Mouse (Mus musculus) left cerebral cortex, adult 8-10 months (tissue): ENCODE data around the gene Spata21. TPM values are rescaled to one million over a fixed set of nuclear protein-coding genes. Genes with fewer than 3 reads are reported as not detected.

Experiments used
- DNase-seq, 2 experiments: peaks; one replicate each; pipeline ENCODE4 v3.0.0; 2022; ENCODE audit warnings: low spot score in 2 of 2
- total RNA-seq, 4 experiments: library from RNA; stranded (reverse); gene quantifications; 2 replicates each; pipeline ENCODE4 v1.2.4; 2022

The Spata21 gene
- total RNA-seq, 4 experiments from 2014 or later: 0.24 to 0.30 (median 0.29) TPM

DNA sequence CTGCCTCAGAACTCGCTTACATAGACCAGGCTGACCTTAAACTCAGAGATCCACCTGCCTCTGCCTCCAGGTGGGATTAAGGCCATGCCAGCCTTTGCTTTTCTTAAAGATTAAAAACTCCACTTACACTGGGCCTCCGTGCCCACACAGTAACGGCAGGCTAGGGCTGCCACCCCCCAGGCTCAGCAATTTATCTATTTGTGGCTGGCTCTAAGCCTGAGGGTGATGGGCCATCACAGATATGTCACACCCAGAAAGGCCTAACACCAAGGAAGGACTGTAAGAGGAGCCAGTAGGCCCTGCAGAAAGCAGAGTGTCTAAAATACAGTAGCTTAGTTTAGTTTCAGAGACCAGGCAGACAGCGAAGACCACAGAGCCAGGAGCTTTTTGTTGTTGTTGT, 14.0 kb upstream of the Spata21 start:
- no peak for DNase-seq

DNA sequence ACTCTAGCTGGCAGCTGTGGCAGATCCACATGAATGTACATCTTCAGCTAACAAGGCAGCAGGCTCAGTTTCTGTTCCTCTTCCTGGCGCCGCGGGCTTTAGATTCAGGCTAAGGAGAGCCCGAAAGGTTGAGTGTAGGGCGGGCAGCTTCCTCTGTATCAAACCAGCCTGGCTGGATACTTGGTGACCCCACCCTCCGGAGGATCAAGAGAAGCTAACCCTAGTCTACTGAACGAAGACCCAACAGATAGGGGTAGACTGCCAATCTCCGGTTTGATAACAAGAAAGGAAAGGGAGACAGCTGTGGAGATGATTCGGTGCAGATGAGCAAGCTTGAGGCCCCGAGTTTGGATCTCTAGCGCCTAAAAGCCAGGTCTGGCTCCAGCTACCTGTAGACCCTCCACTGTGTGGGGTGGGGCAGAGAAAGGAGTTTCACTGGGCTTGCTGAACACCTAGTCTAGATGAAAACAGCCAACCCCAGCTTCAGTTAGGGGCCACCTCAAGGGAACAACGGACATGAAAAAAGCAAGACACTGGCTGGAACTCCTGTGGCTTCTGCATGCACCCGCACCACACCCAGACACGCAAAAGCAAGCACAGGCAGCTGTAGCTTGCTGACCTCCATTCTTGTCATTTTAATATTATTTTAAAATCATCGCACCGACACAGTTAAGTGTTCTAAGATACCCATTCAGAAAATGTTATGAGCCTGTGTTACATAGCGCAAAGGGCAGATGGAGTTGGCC, 11.2 kb upstream of the Spata21 start:
- DNase-seq: no peak

DNA sequence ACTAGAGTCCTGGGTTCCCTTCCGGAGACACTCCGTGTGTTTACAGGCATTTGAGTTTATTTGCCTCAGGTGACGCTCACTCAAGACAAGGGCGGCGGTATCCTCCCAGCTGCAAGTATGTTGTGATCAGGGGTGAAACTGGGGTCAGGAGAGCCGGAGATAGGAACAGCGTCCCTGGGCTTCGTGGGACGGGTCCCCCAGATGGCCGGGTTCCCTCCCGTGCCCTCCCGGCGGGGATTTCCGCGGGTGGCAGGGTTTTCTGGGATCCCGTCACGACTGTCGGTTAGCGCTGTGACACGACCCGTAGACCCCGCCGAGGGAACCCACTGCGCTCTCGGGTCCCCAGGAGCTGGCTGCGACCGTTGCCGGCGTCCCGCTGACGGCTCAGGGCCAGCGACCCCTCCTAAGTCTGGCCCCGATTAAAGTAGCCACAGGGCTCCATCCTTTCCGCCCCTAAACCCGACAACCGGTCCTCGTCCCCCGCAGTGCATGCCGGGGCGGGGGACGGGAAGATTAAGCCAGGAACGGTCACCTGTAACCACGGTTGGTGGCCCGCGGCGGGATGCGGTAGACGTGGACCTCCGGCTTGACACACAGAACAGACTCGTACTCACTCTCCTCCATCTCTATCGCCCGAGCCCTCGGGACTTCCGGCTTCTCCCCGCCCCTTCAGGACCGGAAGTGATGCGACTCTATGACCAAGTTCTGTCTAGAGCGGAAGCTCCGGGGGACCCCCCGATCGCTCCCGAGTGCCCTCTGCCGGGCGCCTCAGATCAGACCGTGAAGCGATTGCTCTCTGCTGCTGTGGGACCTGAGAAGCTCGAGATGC, 10.2 kb upstream of the Spata21 start, which contains the start of gene Necap2:
Gene Necap2, minus strand, starts transcription at position 677 of the 829 bp plus-strand sequence.
- peak; percentile 88 to 89 for DNase-seq

DNA sequence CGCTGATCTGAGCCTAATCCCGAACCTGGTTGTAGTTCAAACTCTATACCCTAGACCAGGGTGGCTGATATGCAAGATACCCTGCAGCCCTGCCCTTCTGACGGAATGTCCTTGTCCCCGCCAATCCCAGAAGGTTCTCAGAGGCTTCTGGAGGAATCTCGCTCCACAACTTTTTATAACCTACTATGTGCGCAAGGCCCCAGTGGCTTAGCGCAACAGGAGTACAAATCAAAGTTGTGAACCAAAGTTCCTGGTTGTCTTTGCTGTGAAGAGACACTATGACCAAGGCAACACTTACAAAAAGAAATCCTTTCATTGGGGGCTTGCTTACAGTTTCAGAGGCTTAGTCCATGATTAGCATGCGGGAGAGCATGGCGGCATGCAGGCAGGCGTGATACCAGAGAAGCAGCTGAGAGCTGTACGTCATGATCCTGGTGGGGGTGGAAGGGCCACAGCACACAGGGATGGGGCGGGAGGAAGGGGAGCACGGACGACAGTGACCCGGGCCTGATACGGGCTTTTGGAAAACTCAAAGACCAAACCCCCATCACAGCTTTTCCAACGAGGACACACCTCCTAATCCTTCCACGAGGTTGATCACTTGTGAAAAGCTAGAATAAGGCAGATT, 9.5 kb upstream of the Spata21 start:
- no peak for DNase-seq

DNA sequence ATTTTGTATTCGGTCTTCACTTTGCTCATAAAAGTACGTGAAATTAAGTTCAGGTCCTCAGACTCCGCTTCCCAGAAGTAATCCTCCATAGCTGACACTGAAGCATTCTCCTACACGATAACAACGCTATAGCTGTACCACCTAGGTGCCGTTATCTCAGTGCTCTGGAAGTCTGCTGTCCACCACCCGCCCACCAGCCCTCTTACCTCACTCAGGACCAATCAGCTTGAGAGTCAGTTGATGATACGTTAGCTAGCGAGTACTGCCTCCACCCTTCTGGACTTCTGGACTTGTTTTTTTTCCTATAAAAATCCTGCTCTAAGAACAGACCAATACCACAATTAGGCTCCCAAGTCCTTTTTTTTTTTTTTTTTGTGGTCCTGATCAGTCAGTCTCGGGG, 1.3 kb upstream of the Spata21 start:
- no peak for DNase-seq

DNA sequence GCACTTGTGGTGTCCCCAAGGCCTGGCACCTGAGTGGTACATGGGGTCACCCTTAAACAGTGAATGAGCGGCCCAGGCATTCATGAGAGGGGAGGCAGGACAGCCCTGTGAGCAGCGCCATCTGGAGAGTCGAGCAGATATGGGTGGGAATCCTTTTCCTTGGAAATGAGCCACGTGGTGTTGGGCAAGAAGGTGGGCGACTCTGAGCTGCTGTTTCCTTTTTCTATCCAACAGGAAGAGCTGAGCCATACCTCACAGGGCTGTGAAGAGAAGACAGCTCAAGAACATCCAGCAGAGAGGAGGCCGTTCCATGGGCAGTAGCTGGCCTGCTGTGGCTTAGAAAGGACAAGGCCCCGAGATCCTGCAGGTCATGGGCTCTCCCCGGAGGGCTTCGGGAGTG, 581 bp downstream of the Spata21 start:
- no peak for DNase-seq

DNA sequence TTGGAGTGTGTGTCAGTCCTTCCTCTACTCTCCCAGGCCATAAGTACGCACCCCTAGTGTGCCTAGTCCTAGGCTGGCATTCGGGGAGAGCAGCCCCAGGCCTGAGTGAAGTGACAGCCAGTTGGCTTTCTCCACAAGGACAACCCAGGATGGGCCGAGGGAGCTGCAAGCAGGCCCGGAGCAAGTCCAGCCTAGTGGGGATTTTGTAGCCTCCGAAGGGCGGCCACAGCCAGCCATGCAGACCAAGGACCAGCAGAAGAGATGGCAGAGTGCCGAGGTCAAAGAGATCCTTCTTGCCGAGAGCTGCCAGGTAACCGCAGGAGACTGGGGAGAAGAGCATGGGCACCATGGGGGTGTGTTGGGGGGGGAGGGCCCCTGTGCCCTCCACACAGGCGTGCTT, 6.9 kb downstream of the Spata21 start:
- no peak for DNase-seq

DNA sequence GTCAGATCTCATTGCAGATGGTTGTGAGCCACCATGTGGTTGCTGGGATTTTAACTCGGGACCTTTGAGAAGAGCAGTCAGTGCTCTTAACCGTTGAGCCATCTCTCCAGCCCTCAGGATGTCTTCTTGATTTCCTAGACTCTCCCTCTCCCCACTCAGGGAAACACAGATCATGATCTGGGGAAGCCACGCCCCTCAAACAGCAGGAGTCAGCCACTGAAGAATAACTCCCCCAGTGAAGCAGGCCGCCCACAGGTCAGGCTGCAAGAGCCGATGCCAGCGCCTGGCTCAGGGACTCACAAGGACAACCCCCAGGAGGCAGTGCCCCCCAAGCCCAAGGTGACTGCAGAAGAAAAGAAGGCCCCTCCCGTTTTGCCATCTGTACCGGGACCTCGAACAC, 8.6 kb downstream of the Spata21 start:
- DNase-seq: no peak

DNA sequence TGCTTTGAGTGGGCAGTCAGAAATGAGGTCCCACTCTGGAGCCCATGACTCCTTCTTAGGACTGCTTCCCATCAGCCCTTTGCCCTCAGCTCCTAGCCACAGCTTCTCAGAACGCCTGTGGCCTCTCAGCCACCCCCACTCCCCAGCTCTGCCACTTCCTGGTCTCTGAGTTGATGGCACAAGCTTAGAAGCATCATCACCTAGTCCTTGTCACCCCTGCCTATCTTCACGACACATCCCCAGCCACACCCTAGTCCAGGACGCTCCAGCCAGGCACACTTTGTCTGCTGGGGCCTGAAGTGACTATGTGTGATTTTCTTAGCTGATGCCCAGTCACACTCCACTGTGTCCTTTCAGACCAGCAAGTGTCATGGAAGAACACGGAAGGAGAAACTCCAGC, 10.8 kb downstream of the Spata21 start:
- no peak for DNase-seq

DNA sequence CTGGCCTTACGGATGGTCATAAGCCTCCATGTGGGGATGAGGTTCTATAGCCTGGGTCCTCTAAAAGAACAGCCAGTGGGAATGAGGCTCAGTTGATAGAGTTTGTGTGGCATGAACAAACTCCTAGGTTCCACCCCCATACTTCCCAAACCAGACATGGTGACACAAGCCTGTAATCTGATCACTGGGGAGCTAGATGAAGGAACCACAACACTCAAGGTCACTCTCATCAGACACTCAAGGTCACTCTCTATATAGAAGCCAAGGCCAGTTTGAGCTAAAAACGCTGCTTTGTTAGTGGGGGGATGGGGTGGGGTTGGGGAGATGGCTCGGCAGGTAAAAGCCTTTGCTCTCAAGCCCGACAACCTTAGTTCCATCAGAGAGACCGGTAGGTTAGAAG, 11.8 kb downstream of the Spata21 start:
- no peak for DNase-seq

DNA sequence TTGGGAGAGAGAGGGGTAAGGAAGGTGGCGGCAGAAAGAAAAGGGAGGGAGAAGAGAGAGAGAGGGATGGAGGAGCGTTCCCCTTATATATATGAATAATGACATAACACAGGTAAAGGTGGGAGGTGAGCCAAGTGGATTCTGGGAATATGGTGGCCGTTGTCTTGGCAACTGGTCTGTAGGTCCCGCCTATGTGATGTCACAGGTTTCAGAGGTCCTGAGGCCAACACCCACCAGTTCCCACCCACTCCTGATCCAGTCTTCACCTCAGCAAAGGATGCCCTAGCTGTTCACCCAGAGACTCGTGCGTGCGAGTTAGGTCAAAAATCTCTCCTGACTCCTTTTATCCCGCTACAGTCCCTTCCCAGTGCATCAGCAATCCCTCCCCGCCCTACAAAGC, 13.2 kb downstream of the Spata21 start:
- no peak for DNase-seq

DNA sequence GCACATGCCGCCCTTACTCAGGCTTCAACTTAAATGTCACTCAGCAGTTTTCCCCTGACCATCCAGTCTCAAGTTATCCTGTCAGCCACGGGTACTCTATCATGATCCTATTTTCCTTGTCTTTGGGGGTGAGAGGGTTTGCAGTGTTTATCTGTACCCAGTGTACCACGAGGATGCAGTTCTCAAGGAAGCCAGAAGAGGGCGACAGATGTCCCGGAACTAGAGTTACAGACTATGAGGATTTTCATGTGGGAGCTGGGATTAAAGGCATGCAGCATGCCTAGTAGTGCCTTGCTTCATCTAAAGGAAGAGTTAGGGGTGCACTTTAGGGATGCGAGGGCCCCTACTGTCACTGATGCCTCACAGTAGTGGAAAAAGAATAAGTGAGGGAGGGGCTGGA, 13.7 kb downstream of the Spata21 start:
- no peak for DNase-seq

DNA sequence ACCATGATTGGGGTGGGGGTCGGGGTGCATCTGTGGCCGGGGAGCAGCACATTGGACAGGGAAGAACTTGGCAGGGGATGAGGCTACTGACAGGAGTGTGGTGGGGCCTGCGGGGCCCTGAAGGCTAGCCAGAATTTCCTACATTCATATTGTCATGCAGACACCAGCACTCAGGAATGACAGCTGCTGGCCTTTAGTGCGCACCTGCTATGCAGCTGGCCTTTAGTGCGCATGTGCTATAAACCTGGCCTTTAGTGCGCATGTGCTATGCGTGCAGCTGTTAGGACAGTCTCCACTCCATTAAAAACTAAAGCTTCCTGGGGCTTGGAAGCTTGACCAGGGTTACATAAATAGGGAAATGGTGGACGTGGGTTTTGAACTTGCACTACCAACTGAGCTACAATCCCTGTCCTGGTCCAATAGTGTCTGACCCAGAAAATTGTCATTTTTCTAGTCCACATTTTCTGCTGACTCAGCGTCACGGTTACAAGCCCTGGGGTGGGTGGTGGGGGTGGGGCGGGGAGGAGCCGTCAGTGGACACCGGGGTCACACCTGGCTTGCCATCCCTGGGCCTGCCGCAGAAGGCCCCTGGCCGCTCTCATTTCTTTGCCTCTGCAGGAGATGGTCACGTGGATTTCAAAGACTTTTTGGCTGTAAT, 18.5 kb downstream of the Spata21 start:
- no peak for DNase-seq

DNA sequence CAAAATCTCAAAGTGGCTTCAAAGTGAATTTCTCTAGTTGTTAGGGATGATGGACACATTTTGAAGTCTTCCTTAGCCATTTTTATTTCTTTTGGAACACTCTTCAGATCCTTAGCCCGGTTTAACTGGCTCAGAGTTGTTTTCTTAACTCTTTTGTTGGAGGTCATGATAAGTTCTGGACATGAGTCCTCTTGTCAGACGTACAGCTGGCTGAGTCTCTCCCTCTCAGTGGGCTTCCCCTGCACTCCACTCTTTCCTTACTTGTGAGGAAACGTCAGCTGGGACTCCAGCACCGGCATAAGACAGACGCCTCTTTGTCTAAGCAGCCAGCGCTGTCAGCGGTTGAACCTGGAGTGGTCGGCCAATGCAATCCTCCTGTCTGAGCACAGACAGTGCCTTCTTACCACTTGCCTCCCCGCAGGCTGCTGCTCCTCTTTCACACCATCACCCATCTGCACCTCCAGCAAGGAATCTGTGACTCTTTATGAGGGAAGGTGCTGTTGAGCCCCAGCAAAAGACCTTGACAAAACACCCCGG, 20.1 kb downstream of the Spata21 start:
- no peak for DNase-seq

DNA sequence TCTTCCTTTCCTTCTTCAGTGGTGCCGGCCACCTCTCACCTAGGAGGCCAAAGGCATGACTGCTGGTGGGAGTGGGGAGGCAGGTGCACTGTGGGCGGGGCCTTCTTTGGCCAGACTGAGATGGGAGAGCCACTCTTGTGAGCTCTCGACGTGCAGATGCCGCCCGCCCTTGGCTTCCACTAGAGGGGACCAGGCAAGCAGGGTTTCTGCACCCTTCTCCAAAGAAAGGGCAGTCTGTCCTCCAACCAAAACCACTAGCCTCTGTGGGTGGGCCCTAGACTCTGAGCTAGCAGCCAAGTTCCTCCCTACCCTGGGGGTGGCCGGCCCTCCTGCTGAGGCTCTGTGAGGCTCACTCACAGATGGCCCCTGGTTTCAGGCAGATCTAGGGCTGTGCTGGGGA, 25.7 kb downstream of the Spata21 start:
- DNase-seq: no peak

DNA sequence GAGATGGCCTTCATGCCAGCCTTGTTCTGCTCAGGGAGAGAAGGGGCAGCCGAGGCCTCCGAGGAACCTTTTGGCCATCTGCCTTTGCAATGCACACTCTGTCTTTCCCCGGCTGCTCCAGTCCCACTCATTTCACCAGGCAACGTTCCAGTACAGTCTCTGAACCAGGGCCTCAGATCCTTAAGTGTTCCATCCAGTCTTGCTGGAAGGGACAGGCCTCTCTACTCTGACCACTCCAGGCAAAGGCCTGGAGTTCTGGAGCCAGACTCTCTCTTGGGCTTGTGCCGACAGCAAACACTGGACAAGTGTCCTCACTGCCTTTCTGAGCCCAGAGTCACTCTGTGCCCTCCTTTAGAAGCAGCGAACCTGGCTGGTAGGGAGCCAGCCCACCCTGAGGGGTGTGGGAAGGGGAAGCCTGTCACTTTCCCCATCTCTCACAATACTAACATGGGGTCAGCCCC, 26.4 kb downstream of the Spata21 start:
- DNase-seq: peak in 1 of 2 experiments; percentile 48

DNA sequence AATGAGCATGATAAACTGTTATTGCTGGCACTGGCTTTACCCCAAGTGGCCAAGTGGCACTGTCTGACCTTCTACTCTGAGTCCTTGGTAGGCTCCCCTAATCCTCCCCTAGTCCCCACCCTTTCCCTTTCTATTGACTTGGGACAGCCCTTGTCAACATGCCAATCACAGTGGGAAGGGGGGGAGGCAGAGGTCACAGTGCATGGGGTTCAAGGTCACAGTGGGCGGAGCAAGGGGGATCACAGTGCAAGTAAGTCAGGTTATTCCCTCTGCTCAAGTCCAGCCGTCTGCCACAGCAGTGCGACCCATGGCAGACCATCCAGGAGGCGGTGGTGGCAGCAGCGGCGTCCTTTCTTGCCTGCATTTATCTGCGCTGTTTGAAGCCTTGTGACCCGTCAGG, 27.3 kb downstream of the Spata21 start:
- DNase-seq: no peak

DNA sequence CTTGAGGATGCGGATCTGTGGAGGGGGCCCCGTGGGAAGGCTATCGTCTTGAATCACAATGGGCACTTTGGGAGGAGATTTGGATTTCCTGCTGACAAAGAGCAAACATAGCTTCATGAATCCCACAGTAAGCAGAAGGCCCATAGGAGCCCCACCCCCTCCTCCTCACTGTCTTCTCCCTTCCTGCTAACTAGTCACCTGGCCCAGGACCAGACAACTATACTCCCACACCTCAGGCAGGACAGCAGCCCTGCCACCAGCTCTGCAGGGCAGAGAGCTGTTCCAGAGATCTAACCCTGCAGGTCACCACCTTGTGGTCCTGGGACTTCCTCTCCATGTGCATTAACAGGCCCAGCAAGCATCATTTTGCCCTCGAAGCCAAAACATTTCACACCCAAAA, 30.6 kb downstream of the Spata21 start:
- DNase-seq: no peak

DNA sequence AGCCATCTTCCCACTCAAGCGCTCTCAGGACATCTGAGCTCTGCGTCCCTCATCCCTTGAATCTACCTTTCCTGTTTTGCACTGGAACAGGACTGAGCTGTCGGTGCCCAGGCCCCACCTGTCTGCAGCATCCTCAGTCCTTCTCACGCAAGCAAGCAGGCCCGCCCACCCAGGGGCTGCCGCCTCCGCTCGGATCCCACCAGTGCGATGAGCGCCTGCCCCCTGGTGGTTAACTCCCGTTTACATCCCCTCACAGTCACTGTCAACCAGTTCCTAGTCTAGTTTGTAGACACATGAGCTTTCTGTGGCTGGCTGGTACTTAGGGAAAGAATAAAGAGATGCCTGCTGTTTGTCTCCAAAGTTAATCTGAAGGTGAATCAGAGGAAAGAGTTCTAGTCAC, 32.6 kb downstream of the Spata21 start:
- peak in 1 of 2 experiments; percentile 56 for DNase-seq

DNA sequence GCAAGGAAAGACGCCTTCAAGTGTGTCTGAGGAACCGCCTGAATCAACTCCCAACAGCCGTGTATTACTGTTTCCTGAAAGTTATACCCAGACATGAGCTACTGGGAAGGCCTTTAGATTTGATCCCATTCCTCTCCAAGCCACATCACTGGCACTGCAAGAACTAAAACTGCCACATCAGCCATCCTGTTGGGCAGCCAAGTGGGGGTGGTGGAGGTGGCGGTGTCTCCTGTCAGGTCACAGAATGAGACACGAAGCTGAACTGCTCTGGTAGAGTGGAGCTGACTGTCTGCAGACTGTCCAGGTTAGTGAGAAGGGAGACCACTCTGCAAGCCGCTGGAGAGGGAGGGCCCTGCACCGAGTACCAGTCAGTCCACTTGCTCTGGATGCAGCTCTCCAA, 34.5 kb downstream of the Spata21 start:
- DNase-seq: no peak

DNA sequence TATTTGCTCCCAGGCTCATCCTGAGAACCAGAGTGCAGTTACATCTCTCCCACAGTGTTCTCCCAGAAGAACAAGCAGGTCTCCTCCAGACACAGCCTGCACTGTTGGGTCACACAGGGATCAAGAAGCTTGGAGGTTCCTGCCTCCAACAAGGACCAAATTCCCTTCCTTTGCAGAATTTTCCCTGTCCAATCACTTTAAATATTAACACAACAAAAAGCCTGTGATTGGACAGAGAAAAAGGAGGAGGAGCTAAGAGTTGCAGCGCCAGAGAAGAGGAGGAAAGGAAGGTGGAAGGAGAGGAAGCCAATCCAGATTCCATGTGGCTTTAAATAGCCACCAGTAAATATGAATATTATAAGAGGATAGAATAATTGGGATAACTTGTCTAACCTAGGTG, 34.9 kb downstream of the Spata21 start:
- no peak for DNase-seq
